Mouse (Mus musculus) bone marrow, adult 2 months (tissue): Measurements from ENCODE around the gene Art4.

Source experiments
- CTCF ChIP-seq: fragments of 200-500 bp; IDR thresholded peaks from 2 replicates; pipeline ENCODE4 v1.5.1; 2011; ENCODE audit warnings: low read length, control low read depth; ENCODE audit not compliant: control insufficient read depth, insufficient read depth
- POLR2A ChIP-seq: fragments of 200-500 bp; IDR thresholded peaks from 2 replicates; pipeline ENCODE4 v1.6.1; 2011; ENCODE audit warnings: low read depth, mild to moderate bottlenecking, control low read depth, low read length, borderline replicate concordance; ENCODE audit not compliant: control insufficient read depth

DNA sequence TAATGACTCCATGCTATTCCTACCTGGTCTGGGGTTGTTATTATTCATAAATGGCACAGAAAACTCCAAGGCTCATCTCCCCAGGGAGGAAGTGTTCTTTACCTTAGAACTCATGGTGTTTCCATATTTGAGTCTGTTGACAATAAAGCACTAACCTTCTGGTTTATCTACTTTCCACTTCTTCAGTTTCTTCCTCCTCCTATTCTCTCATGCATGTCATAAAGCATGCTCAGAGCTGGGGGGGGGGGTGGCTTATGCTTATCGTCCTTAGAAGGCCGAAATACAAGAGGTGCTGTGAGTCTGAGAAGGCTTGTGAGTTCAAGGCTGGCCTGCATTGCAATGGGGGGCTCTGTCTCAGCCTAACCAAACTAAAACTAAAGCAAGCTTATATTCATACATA lies 2.4 kb downstream of the Art4 start:
- TF ChIP-seq CTCF (no peak), POLR2A (no peak)
